9 mouse cellular contexts compared by ENCODE assay signal in genomic region chr7:67243121-67243893, GRCm38 (mm10). TPM values are rescaled to one million over a fixed set of nuclear protein-coding genes. Genes with fewer than 3 reads are reported as not detected.
A peak's percentile ranks its signal among the peaks of the same experiment; 100 is the strongest.
DNase-seq lines count a peak whose midpoint lies in the region; ATAC-seq and TF ChIP-seq lines count a peak whose summit lies in the region.
"Had no signal": no experiment of that assay in that cellular context is flagged by ENCODE, and none has a peak within 500 bp of the region (broad histone marks: within the 10 kb centered on the region; RNA-seq: fewer than 3 reads in every experiment).

No protein-coding gene starts in this region.

- H3K4me1 ChIP-seq in hindbrain, embryonic 14.5 days (replicated peaks; ENCODE audit: control insufficient read depth, insufficient read depth, low read length): no peaks in the 10 kb centered on the region
- H3K4me1 ChIP-seq in hindbrain, embryonic 12.5 days: no peaks in the 10 kb centered on the region
- H3K4me1 ChIP-seq in MEL (ENCODE audit: control insufficient read depth in 1 of 2, insufficient read depth in 2 of 2, low read length in 2 of 2): peaks cover 0 to 11% of the 10 kb centered on the region in 2 experiments; a peak in 3 of 4 replicates
- H3K4me1 ChIP-seq in forebrain, embryonic 15.5 days: no peaks in the 10 kb centered on the region

- peak; percentile 38 to 78 (median 45); a peak in 5 of 6 replicates for TF ChIP-seq CTCF in MEL (IDR thresholded peaks at IDR 0.05 in 2 of 3, conservative IDR thresholded peaks at IDR 0.05 in 1 of 3; ENCODE audit: control insufficient read depth in 1 of 3, insufficient read depth in 1 of 3, low read depth in 2 of 3, low read length in 3 of 3, poor library complexity in 1 of 3, severe bottlenecking in 1 of 3)

- peaks cover 15% of the 10 kb centered on the region for H3K36me3 ChIP-seq in hindbrain, embryonic 14.5 days (replicated peaks; ENCODE audit: control insufficient read depth, insufficient read depth)
- H3K36me3 ChIP-seq in hindbrain, embryonic 12.5 days: peaks cover 11% of the 10 kb centered on the region; the same call in 1 of the 2 replicates
- H3K36me3 ChIP-seq in MEL (ENCODE audit: control insufficient read depth in 1 of 2, insufficient read depth in 2 of 2, low read length in 2 of 2): peaks cover 2 to 13% of the 10 kb centered on the region in 2 experiments; a peak in 3 of 4 replicates
- H3K36me3 ChIP-seq in forebrain, embryonic 15.5 days: peaks cover 5% of the 10 kb centered on the region; the same call in 1 of the 2 replicates

- ATAC-seq in hindbrain, embryonic 14.5 days (ENCODE audit: low FRiP score): no peak
- ATAC-seq in hindbrain, embryonic 12.5 days (ENCODE audit: low FRiP score): no peak
- ATAC-seq in forebrain, embryonic 15.5 days (replicated peaks): 0 out of 2 replicates have a peak, but pooled peaks have one; percentile 60

- no peaks in the 10 kb centered on the region for H3K79me2 ChIP-seq in MEL (ENCODE audit: control insufficient read depth, insufficient read depth, low read length, poor library complexity)

- no peaks in the 10 kb centered on the region for H3K27me3 ChIP-seq in hindbrain, embryonic 14.5 days (ENCODE audit: control insufficient read depth, insufficient read depth, low read length)
- no peaks in the 10 kb centered on the region for H3K27me3 ChIP-seq in hindbrain, embryonic 12.5 days
- no peaks in the 10 kb centered on the region for H3K27me3 ChIP-seq in MEL (ENCODE audit: control insufficient read depth in 1 of 2, insufficient read depth in 2 of 2, low read length in 2 of 2)
- no peaks in the 10 kb centered on the region for H3K27me3 ChIP-seq in forebrain, embryonic 15.5 days
- H3K27me3 ChIP-seq: limb, embryonic 15.5 days had no signal

- H3K4me3 ChIP-seq in hindbrain, embryonic 14.5 days (replicated peaks; ENCODE audit: low read length): no peak overlapping the region
- no peak overlapping the region for H3K4me3 ChIP-seq in hindbrain, embryonic 12.5 days
- H3K4me3 ChIP-seq in MEL (ENCODE audit: control insufficient read depth in 1 of 2, insufficient read depth in 1 of 2, low read depth in 2 of 2, low read length in 2 of 2): no peak overlapping the region
- no peak overlapping the region for H3K4me3 ChIP-seq in forebrain, embryonic 15.5 days
- H3K4me3 ChIP-seq: limb, embryonic 15.5 days had no signal

- H3K27ac ChIP-seq in hindbrain, embryonic 14.5 days: no peak overlapping the region
- no peak overlapping the region for H3K27ac ChIP-seq in hindbrain, embryonic 12.5 days
- H3K27ac ChIP-seq in MEL (ENCODE audit: control insufficient read depth, low read depth, low read length): no peak overlapping the region
- no peak overlapping the region for H3K27ac ChIP-seq in forebrain, embryonic 15.5 days (replicated peaks)
- H3K27ac ChIP-seq: limb, embryonic 15.5 days had no signal

- 51% methylated on average over 2 of the region's 2 CpGs for WGBS in hindbrain, embryonic 14.5 days
- WGBS in hindbrain, embryonic 12.5 days: 56% methylated on average over 2 of the region's 2 CpGs
- 38% methylated on average over 2 of the region's 2 CpGs for WGBS in forebrain, embryonic 15.5 days

- H3K9ac ChIP-seq in hindbrain, embryonic 14.5 days: no peak overlapping the region
- H3K9ac ChIP-seq in hindbrain, embryonic 12.5 days: no peak overlapping the region
- H3K9ac ChIP-seq in MEL (ENCODE audit: control insufficient read depth, low read depth, low read length, poor library complexity, severe bottlenecking): no peak overlapping the region
- no peak overlapping the region for H3K9ac ChIP-seq in forebrain, embryonic 15.5 days (replicated peaks)
- H3K9ac ChIP-seq: limb, embryonic 15.5 days had no signal

- no peak for TF ChIP-seq POLR2A in MEL (IDR thresholded peaks at IDR 0.05; ENCODE audit: control insufficient read depth in 1 of 2, insufficient read depth in 1 of 2, low read depth in 1 of 2, low read length in 2 of 2, poor library complexity in 1 of 2)

- peak; percentile 89 for TF ChIP-seq RAD21 in MEL (IDR thresholded peaks at IDR 0.05; ENCODE audit: low read depth, low read length)

- H3K9me3 ChIP-seq in hindbrain, embryonic 14.5 days (ENCODE audit: control insufficient read depth, low read length): no peaks in the 10 kb centered on the region
- no peaks in the 10 kb centered on the region for H3K9me3 ChIP-seq in hindbrain, embryonic 12.5 days (replicated peaks)
- H3K9me3 ChIP-seq in MEL (replicated peaks; ENCODE audit: insufficient read depth, low read length): no peaks in the 10 kb centered on the region
- H3K9me3 ChIP-seq in forebrain, embryonic 15.5 days: no peaks in the 10 kb centered on the region
- H3K9me3 ChIP-seq: limb, embryonic 15.5 days had no signal

- no peak for TF ChIP-seq EP300 in MEL (IDR thresholded peaks at IDR 0.05; ENCODE audit: low read depth in 1 of 2, low read length in 2 of 2)

- DNase-seq in hindbrain, embryonic 14.5 days (ENCODE audit: low spot score): peak; percentile 77
- peak; percentile 59 for DNase-seq in 416B (ENCODE audit: low read depth)
- DNase-seq in MEL (ENCODE audit: low read depth, low spot score): peak; percentile 55
- DNase-seq in adrenal gland, postnatal 25 days: no peak
- no peak for DNase-seq in gastrocnemius, postnatal 10 days
- no peak for DNase-seq in c-Kit-positive CD71-positive TER-119-positive erythroid progenitor cells, embryonic 14.5 days (ENCODE audit: low spot score)

- H3K4me2 ChIP-seq in hindbrain, embryonic 14.5 days (replicated peaks): no peak overlapping the region
- H3K4me2 ChIP-seq in hindbrain, embryonic 12.5 days (replicated peaks): no peak overlapping the region
- no peak overlapping the region for H3K4me2 ChIP-seq in forebrain, embryonic 15.5 days (replicated peaks)
- H3K4me2 ChIP-seq: limb, embryonic 15.5 days had no signal

TF ChIP-seq in MEL, 35 proteins besides CTCF, POLR2A, EP300 and RAD21:
- TF ChIP-seq ZC3H11A (IDR thresholded peaks at IDR 0.05; ENCODE audit: low read depth, low read length): peak; percentile 86
- no peak for TF ChIP-seq ZNF384 (IDR thresholded peaks at IDR 0.05; ENCODE audit: low read depth, low read length)
- peak; percentile 89 for TF ChIP-seq SMC3 (IDR thresholded peaks at IDR 0.05; ENCODE audit: low read depth, low read length)

RNA-seq across cellular contexts. Expression of gene Lysmd4, which starts 21.0 kb away (rescaled TPM):
- polyA plus RNA-seq in hindbrain, embryonic 14.5 days (2014; fragmentation: Nextera tagmentation; extraction: Ambion mirVana): 29.8 and 32.2 TPM in 2 replicates
- polyA plus RNA-seq in hindbrain, embryonic 12.5 days (2016; fragmentation: Nextera tagmentation; extraction: Ambion mirVana): 24.3 and 26.3 TPM in 2 replicates
- total RNA-seq in MEL (2012; rRNA removed): 5.0 and 5.2 TPM in 2 replicates
- polyA plus RNA-seq in MEL (2012; ENCODE audit: insufficient read depth in 1 of 2, insufficient read length in 2 of 2, low read depth in 1 of 2, low replicate concordance in 2 of 2, missing spikeins in 1 of 2): 1 to 10 TPM in 1 of 2 experiments, not detected in 1; 7.9 TPM
- polyA plus RNA-seq in forebrain, embryonic 15.5 days (2015; fragmentation: Nextera tagmentation; extraction: Ambion mirVana): 34.8 and 36.1 TPM in 2 replicates
- total RNA-seq in adrenal gland, postnatal 25 days (2021): 11.8 and 13.4 TPM in 2 replicates
- total RNA-seq in gastrocnemius, postnatal 10 days (2021): 10 to 100 TPM; 12.3 to 14.5 TPM

Comparison
In these comparisons a context has a peak if more than half of its experiments do, and no peak if none do; other contexts are left out.
1. DNase-seq: peak in hindbrain, embryonic 14.5 days (single experiment), 416B (single experiment) and MEL (single experiment); none in adrenal gland, postnatal 25 days (single experiment), gastrocnemius, postnatal 10 days (single experiment) and c-Kit-positive CD71-positive TER-119-positive erythroid progenitor cells, embryonic 14.5 days (single experiment).